Mouse (Mus musculus) megakaryocyte-erythroid progenitor cell, adult 5-6 weeks (primary cell): ENCODE results near the gene Gabrq. TPM values are rescaled to one million over a fixed set of nuclear protein-coding genes. Genes with fewer than 3 reads are reported as not detected.

Experiments used
- ATAC-seq: replicated peaks from 2 replicates; pipeline ENCODE4 v1.8.0; 2016; ENCODE audit warnings: mild to moderate bottlenecking, inconsistent platforms; ENCODE audit not compliant: severe bottlenecking, poor library complexity, low FRiP score, low TSS enrichment
- total RNA-seq, 2 experiments: library from RNA; stranded (forward) in 1 of 2; stranded (reverse) in 1 of 2; fragments of 200-1000, 215-1000 nt in 1 of 2; fragments of >200 nt in 1 of 2; fragmentation: Nextera tagmentation in 1 of 2; gene quantifications; 2 replicates each; pipeline ENCODE4 v1.2.3; 2014 to 2017

Gabrq gene
- total RNA-seq (2014; fragmentation: Nextera tagmentation) (not detected in 2 replicates), total RNA-seq (2017) (not detected in 2 replicates)

DNA sequence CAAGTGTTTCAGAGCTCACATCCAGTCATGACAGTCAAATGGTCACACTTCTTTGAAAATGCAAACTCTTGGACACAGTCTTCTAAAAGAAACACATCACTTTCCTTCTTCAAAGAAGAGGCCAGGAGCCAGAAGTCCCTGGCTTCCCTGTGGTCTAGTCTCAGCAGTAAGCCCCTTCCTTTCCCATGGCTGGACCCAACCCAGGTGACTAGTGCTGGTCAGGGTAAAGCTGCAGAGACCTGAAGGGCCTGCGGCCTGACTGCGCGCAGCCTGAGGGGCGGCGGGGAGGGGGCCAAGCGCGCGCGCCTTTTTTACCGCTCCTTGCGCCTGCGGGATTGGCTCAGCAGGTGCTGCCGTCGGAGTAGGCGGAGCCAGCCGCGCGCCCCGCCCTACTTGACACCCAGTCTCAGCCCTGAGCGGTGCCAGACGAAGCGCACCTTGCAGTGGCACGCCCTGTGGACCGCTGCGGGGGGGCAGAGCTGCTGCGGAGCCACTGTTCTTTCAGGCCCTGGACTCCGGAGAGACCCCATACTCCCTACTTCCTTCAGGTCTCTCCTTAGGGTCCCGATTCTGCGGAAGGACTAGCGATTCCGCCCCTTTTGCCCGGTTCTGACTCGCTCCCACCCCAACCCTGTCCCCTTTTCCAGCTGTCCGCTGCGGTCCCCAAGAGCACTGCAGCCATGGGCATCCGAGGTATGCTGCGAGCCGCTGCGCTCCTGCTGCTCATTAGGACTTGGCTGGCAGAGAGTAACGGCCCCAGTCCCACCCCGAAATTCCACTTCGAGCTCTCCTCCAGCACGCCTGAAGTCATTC lies at the start of gene Gabrq:
Gene Gabrq, plus strand, starts transcription at position 403 of the 813 bp plus-strand sequence.
- peak; percentile 37; the same call in 1 of the 2 replicates for ATAC-seq

DNA sequence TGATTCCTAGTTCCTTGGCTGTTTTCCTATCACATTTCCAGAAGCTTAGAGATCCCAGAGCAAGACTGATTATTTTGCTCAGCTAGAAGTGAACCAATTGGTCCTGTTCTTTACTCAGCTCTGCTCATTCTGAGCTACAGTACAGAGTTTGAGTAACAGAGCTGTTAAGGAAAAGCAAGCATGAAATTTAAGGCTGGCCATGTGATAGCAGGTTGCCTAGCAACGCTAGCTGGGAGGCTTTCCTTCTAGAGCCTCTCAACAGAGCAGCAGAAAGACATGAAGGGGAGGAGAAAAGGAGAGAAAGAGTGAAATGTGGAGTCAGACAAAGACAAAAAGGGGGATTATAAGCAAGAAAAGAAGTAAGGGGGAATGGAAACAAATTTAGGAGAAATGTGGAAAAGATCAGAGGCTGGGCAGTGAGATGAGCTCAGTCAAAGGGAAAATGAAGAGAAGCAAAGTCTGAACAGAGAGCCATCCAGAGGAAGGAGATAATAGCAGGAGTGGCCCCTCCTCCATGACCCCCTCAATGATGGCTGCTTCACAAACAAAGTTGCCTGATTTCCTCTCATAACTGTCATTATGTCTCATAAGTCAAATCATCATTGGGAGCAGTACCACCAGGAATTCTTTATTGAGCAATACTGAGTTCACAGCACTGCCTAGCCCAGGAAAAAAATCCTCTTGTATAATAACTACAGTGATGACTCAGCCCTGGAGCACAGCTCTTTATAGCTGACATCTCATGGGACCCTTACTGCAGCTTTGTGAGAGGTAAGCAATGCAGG lies 36.0 kb upstream of the Gabrq start:
- no peak for ATAC-seq

DNA sequence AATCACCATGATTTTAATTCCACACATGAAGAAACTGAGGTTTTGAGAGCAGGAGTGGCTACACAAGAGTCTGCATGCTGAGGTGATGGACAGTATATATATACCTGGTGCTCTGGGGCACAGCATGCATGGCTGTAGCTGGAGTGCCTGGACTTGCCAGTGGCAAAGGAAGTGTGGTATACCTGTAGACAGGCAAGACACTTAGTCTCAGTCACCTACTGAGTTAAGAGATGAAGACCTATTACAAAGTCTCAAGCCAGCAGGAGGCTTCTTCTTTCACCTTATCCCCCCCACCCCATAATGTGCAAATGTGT lies 35.5 kb upstream of the Gabrq start:
- ATAC-seq = no peak

DNA sequence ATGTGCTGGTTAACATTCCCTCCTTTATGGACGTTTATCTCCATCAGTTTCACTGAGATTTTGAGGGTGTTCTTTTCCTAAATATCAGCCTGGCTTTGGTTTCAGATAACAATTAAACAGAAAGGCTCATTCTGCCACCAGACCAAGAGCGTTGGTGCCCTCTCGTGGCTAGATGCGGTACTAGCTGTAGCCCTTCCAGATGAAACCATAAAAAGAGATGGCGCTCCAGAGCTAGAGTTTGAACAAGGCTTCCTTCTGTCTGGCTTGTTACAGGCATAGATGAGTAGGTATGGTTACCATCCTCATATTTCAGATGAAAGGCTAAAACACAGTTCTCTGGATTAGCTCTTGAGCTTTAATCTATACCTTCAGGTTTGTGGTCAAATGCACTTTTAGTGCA lies 5.4 kb upstream of the Gabrq start:
- no peak for ATAC-seq

DNA sequence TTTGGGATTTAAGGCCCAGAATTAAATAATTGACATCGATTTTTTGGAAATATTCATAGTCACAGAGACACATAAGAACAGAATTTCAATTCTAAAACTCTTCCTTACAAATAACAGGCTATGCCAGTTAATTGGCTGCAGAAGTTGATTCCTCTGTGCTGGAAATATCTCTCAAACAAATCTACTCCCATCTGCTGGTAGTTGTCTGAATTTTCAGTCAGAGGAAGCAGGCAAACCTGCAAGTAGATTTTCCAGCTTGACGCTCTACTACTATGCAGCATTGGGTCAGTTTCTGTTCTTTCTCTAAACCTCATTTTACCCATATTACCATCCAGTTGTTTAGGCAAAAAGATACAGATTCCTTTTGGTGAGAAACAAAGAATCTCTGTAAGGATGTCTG lies 1.7 kb upstream of the Gabrq start:
- ATAC-seq = no peak

DNA sequence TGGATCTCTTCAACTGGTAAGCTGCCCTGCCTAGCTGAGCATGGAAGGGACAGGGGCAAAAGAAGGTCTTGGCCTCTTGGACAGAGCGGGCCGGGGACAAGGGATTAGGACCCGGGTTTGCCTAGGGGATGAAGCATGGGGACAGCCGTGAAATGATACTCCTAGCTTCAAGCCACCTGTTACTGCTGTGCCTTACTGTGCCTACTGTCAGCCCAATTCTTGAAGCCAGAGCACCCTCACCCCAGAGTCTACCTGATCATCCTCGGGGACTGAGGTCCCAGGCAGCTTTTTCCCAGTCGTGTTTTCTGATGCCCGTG lies 569 bp downstream of the Gabrq start:
- ATAC-seq = no peak

Other genes starting within 250 kb of the Gabrq start
- not detected in 2 replicates for gene Gabra3, start 168.3 kb upstream of the Gabrq start, total RNA-seq (2014; fragmentation: Nextera tagmentation)
- not detected in 2 replicates for gene Gabra3, start 168.3 kb upstream of the Gabrq start, total RNA-seq (2017)
- 40.3 and 76.2 TPM in 2 replicates for gene Cetn2, start 93.2 kb downstream of the Gabrq start, total RNA-seq (2014; fragmentation: Nextera tagmentation)
- gene Cetn2, start 93.2 kb downstream of the Gabrq start, total RNA-seq (2017) = 90.8 and 114 TPM in 2 replicates
- 12.9 and 16.6 TPM in 2 replicates for gene Nsdhl, start 93.4 kb downstream of the Gabrq start, total RNA-seq (2014; fragmentation: Nextera tagmentation)
- gene Nsdhl, start 93.4 kb downstream of the Gabrq start, total RNA-seq (2017) = 22.1 and 22.2 TPM in 2 replicates
- gene Zfp185, start 162.2 kb downstream of the Gabrq start, total RNA-seq (2014; fragmentation: Nextera tagmentation) = 5.6 TPM in 1 of 2 replicates, not detected in the other
- not detected in 2 replicates for gene Zfp185, start 162.2 kb downstream of the Gabrq start, total RNA-seq (2017)
- gene Pnma5, start 211.9 kb downstream of the Gabrq start, total RNA-seq (2014; fragmentation: Nextera tagmentation) = not detected in 2 replicates
- gene Pnma5, start 211.9 kb downstream of the Gabrq start, total RNA-seq (2017) = not detected in 2 replicates
- not detected in 2 replicates for gene Pnma3, start 239.6 kb downstream of the Gabrq start, total RNA-seq (2014; fragmentation: Nextera tagmentation)
- gene Pnma3, start 239.6 kb downstream of the Gabrq start, total RNA-seq (2017) = not detected in 2 replicates